Mouse (Mus musculus): ENCODE data around the gene Tas2r144. TPM values are rescaled to one million over a fixed set of nuclear protein-coding genes. Genes with fewer than 3 reads are reported as not detected.

Gene Tas2r144
- total RNA-seq, 2 experiments from 2014 or later, result not detected

Other genes with a start within 250 kb of the Tas2r144 start
- gene Sval3, start 247.2 kb upstream of the Tas2r144 start, total RNA-seq (2021), result not detected
- not detected for gene Sva, start 176.9 kb upstream of the Tas2r144 start, total RNA-seq (2021)
- not detected for gene Tas2r139, start 74.4 kb upstream of the Tas2r144 start, total RNA-seq (2021)
- gene Gstk1, start 30.6 kb downstream of the Tas2r144 start, total RNA-seq (2021), result 10 to 100 TPM; 77.8 TPM
- under 1 TPM; 0.45 to 0.70 TPM for gene Tmem139, start 46.6 kb downstream of the Tas2r144 start, total RNA-seq (2021)
- 10 to 100 TPM; 20.9 to 33.4 TPM for gene Casp2, start 49.7 kb downstream of the Tas2r144 start, total RNA-seq (2021)
- 1 to 10 TPM in 1 of 2 experiments, under 1 TPM in 1; 0.81 to 5.7 TPM for gene Clcn1, start 71.4 kb downstream of the Tas2r144 start, total RNA-seq (2021)
- 1 to 10 TPM in 1 of 2 experiments, under 1 TPM in 1; 0.81 to 1.2 TPM for gene Fam131b, start 109.3 kb downstream of the Tas2r144 start, total RNA-seq (2021)
- 100 to 1,000 TPM in 1 of 2 experiments, 10 to 100 TPM in 1; 73.1 to 112 TPM for gene Zyx, start 134.3 kb downstream of the Tas2r144 start, total RNA-seq (2021)
- 1 to 10 TPM; 2.8 to 8.6 TPM for gene Epha1, start 157.9 kb downstream of the Tas2r144 start, total RNA-seq (2021)
- 1 to 10 TPM; 1.0 to 1.9 TPM for gene Tas2r143, start 184.9 kb downstream of the Tas2r144 start, total RNA-seq (2021)
- gene Tas2r135, start 190.1 kb downstream of the Tas2r144 start, total RNA-seq (2021), result 1 to 10 TPM in 1 of 2 experiments, under 1 TPM in 1; 0.99 to 2.0 TPM
- gene Tas2r126, start 219.2 kb downstream of the Tas2r144 start, total RNA-seq (2021), result 1 to 10 TPM in 1 of 2 experiments, under 1 TPM in 1; 0.48 to 1.3 TPM
- gene Olfr458, start 249.9 kb downstream of the Tas2r144 start, total RNA-seq (2021), result not detected

Data from adrenal gland, postnatal 10 days (tissue).